Mouse (Mus musculus) gastrocnemius, adult 18-20 months (tissue): ENCODE results near the gene Calhm5. TPM values are rescaled to one million over a fixed set of nuclear protein-coding genes. Genes with fewer than 3 reads are reported as not detected.
A peak's percentile ranks its signal among the peaks of the same experiment; 100 is the strongest.

Experiments
- DNase-seq: peaks from one replicate; pipeline ENCODE4 v3.0.0; 2021; ENCODE audit warnings: low spot score
- long read RNA-seq, 2 experiments: library from polyadenylated mRNA; stranded (forward); transcript quantifications; one replicate each; pipeline ENCODE4 v2.0.0; 2021
- total RNA-seq, 2 experiments: library from RNA; stranded (reverse); gene quantifications; 2 replicates each; pipeline ENCODE4 v1.2.3; 2021

Gene Calhm5
- under 1 TPM; 0.25 to 0.59 TPM for total RNA-seq
- long read RNA-seq, experiment 1 = 0 reads
- long read RNA-seq, experiment 2, full-length matches to known transcripts = 1 of 1 reads
- long read RNA-seq, experiment 2, partial matches to known transcripts = 0 of 1 reads
- long read RNA-seq, experiment 2, other reads (novel, unspliced or antisense) = 0 of 1 reads

- DNase-seq = peak; percentile 64
These were observed at the start of gene Calhm5 for GRCm38 (mm10) chr10:34096418-34096883. Gene Calhm5 (minus strand): TSS chr10:34096519.

DNA sequence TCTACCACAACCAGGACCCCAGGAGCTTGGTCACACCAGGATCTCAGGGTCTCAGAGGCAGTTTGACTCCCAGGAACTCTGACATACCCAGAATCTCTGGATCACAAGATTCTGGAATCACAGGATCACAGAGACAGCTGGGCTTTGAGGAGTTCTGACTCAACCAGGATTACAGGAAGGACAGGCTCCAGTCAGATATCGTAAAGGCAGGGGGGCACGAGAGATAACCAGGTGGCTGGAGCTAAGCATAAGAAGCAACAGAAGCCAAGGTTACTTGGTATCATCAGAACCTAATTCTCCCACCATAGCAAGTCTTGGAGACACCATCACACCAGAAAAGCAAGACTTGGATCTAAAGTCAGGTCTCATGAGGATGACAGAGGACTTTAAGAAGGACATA, 45.4 kb upstream of the Calhm5 start:
- no peak for DNase-seq

- no peak for DNase-seq
These were observed 43.4 kb upstream of the Calhm5 start for GRCm38 (mm10) chr10:34139768-34140167.

DNA sequence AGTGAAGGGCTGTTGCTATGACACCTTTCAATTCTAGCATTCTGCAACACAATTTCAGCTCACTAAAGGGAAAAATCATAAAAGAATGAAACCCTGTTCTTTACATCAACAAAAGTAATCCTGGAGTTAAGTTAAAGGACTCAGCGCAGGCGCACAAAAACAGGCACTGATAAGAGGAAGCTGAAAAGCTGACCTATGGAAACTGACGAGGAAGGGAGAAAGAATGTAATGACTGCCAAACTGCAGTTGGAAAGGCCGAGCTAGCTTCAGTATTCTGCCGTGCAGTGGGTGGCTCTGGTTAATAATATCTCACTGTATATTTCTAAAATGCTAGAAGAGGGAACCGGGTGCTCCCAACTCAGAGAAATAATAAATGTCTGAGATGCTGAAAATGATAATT, 41.7 kb upstream of the Calhm5 start:
- no peak for DNase-seq

DNA sequence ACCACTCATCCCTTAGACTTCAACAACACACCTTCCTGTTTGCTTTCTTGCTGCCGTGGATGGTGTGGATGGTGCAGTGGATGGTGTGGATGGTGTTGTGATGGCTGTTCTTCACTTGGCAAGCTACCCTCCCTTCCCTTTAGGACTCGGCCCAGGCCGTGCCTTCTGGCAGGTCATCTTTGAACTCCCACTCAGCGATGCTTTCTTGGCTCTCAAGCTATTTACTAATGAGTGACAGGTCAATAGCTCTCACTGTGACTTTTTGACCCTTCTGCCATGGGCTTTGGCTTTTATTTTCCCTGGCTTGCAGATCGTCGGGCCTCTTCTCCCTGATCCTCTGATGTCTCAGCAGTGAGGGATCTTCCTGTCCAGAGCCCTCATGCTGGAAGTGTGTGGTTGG, 40.1 kb upstream of the Calhm5 start:
- DNase-seq = no peak

DNA sequence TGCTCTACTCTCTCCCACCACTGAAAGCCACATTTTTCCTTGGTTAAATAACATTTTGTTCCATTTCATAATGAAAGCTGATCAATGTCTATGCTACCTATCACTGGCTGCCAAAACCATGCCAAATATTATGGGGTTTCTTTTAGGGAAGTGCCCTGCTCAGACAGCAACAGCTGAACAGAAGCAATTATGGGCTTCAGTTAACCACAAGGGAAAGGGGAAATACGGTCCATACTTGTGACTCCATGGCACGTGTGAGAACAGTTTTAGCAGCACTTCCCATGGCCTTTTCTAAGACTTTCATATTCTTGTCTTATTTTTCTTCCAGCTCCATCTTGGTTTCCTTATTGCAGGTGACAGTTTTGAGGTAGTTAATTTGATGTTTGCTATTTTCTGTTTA, 35.0 kb upstream of the Calhm5 start:
- no peak for DNase-seq

GRCm38 (mm10) chr10:34128391-34128790, 32.1 kb upstream of the Calhm5 start:
- peak; percentile 57 for DNase-seq

DNA sequence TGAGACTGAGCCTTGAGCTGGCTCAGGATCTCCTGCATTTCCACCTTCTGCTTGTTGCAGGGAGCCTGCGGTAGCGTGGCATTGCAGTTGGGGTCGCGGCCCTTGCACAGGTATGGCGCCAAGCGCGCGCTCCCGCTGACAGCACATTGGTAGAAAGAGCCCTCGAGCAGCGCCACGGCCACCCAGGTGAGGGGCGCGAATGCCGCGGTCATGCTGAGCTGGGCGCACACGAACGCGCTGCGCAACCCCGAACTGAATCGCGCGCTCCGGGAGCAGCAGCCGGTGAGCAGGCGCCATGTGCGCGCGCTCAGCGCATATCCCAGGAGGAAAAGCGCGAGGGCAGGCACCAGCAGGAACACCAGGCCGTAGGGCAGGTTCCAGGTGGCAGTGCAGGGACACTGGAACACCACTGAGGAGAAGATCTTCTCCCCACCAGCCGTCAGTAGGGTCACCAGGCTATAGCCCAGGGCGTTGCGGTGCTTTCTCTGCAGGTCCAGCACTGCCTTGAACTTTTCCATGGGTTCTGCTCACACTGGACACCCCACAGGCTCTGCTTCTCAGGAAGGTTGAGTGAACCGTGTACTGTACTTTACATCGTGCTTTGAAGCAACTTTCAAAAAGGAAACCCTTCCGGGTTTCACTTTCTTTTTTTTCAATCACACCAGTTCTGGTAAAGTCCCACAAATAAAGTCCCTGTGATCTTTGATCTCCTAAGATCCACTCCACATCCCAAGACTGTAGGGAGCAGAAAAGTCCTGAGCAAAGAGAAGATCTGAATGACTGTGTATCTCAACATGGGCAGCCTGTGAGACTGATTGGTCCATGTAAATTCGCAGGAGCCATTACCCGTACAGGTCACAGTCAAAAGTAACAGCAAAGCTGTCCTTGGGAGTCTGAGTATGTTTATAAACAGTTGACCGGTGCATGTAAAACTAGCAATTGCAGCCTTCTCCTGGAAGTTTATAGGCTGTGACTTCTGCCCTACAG, 31.4 kb upstream of the Calhm5 start, which contains the start of gene Calhm6:
Gene Calhm6, minus strand, starts transcription at position 593 of the 987 bp plus-strand sequence.
- DNase-seq = peak; percentile 13

DNA sequence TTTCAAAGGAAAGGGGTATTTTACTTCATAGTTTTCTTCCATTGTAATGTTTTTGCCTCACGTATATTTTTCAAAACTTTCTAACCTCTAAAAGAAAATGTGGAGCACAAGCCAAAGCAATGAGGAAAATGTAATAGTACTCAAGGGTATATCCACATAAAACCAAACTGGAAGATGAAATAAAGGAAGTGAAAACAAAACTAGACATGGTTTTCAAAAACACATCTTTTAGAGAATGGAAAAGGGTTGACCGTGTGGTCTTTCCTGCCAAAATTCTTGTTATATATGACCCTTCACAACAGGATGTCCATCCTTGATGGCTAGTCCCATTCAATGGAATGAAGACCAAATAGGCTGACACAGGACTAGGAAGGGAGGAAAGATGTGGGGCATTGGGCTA, 22.1 kb upstream of the Calhm5 start:
- no peak for DNase-seq

GRCm38 (mm10) chr10:34117770-34118169, 21.5 kb upstream of the Calhm5 start:
- no peak for DNase-seq

DNA sequence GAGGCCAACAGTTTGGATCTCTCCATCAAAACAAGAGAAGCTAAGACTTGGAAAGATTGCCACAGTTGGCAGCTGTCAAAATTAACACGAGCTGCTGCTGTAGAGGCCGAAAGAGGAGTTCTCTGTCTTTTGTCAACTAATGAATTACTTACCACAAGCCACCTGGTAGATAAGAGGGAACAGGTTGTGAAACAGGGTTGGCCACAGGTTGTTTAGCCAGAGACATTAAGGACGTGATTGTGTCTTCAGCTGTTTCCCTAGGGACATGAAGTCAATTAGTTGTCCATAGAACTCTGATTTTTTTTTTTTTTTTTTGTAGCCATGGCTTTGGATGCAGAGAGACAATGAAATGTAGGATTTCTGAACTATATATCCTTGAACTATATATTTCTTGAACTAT, 20.8 kb upstream of the Calhm5 start:
- DNase-seq = no peak

DNA sequence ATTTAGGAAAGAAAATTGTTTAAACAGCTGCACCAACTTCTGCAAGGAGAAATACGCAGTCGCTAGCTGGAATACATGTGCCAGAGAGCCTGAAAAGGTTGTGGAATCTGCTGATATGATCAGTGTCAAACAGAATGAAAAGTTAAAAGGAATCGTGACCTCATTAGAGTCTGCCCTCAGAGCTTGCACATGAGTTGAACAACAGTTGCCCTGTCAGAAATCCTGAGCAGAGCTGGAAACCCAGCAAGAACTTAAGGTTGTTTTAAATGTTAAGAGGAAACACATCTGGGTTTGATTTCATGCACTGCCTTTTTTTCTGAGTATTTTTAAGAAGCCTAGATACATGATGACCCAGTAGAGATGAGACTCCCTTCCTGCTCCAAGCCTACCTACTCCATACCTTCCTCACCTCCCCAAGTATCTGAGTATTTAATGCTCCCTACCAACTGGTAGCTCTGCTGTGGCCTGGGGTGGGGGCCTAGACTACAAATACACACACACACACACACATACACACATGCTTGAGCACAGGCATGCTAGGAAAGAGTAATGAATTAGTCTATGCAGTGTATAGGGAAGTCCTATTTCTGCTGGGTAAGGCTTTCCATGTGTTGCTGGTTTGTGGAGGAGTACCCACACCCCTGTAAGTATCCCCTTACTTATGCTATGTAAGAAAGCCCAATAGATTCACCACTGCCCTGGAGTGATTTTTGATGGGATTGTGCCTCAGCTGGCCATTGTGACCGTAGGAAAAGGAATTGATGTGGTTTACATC, 15.8 kb upstream of the Calhm5 start:
- DNase-seq = no peak

DNA sequence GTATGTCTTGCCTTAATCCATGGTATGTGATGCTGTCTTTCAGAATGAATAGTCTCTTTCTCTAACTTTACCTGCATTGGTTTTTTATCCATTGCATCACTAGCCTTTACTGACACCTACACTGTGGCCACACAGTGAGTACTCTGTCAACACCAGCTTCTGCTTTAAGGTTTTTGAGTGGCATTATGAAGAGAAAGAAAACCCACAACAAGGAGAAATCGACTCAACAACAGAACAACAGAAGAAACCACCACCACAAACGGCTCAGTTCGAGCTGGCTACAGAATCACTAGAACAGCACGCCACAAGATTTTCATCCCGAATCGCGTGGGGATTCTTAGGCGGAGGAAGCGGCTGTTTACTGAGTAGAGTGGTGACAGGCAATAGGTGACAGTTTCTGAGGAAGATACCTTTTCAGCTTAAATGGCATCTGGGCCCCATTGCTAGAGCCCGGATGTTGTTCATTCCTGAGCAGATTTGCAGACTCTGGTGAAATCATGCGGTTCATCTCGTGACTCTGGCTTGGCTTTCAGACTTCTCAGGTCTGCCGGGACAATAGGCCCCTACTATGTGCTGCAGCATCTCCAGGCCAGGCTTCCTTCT, 14.6 kb upstream of the Calhm5 start:
- no peak for DNase-seq

DNA sequence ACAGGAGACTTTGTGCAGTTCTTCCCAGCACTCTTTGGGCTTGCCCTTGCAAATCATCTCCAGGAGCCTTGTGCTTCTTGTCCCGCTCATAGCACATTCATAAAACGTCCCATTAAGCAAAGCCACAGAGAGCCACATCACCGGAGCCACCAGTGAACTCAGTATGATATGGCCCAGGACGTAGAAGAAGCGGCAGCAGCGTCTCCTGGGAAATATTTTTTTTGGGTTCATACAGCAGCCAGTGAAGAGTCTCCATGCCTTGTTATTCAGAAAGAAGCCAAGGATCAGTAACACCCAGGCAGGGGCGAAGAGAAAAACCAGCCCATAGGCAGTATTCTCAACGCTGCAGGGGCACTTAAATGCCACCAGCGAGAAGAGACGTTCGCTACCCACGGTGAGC, 355 bp downstream of the Calhm5 start:
- no peak for DNase-seq

GRCm38 (mm10) chr10:34095147-34095546, 1.2 kb downstream of the Calhm5 start:
- no peak for DNase-seq

DNA sequence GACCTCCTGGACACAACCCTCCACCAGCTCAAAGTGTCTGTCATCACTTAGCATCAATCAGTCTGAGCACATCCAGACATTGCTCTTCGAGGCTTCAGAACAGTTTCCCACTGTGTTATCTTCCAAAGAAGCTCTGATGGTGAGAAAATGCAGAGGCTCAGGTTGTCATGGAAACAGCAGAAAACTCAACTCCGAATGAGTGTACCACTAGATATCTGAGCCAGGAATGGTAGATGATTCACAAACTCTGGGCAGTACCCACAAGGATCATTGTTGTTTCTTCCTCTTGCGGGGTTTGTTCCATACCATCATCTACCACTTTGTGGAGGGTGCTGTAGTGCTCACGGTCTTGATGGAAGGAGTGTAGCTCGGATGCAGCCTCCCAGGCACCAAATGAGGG, 4.4 kb downstream of the Calhm5 start:
- no peak for DNase-seq

- DNase-seq = no peak
These were observed 5.8 kb downstream of the Calhm5 start for GRCm38 (mm10) chr10:34090481-34090880.

- DNase-seq = no peak
These were observed 6.8 kb downstream of the Calhm5 start for GRCm38 (mm10) chr10:34089517-34089916.

DNA sequence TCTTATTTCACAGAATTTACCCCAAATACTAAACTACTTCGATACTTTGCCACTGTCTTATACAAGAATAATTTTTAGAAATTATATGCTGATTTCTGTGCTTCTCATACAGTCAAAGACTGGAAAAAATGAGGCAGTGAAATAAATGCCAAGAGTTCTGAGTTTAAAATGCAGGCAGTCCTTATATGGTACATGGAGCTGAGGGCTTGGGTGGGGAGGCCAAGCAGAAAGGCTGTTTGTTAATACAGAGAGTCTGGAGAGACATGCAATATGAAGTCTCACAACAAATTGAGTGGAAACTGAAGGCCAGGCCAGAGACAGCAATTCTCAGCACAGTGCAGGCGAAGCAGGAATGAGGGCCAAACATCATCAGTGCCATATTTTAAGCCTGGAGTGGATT, 7.8 kb downstream of the Calhm5 start:
- no peak for DNase-seq

DNA sequence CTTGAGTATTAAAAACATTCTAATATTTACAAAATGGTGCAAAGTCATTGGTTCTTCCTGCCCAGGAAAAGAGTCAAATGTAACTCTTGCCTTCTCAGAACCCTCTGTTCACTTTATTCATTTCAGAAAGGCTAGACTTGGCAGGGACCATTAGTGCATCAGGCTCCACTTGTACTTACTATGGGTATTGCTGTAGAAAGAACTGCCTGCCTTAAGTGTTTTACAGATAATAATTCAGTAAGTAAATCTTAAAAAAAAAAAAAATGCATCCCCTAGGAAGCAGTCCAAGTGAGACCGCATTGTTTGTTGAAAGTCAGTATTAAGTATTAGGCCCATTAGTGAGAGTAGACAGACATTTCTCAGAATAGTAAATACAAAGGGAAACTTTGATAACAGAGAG, 9.8 kb downstream of the Calhm5 start:
- no peak for DNase-seq

- no peak for DNase-seq
These were observed 21.7 kb downstream of the Calhm5 start for GRCm38 (mm10) chr10:34074522-34075200.
